Mouse (Mus musculus): ENCODE measurements around the gene Zfp575.

GRCm38 (mm10) chr7:24538701-24539100 lies 48.7 kb downstream of the Zfp575 start:
- TF ChIP-seq CTCF (IDR thresholded peaks at IDR 0.05; ENCODE audit: low read depth, low read length) (no peak), GATA1 (IDR thresholded peaks at IDR 0.05; ENCODE audit: borderline replicate concordance, low read length) (no peak), TAL1 (conservative IDR thresholded peaks at IDR 0.05; ENCODE audit: low read depth, low read length) (no peak)
